Mouse (Mus musculus) limb, embryonic 14.5 days (tissue): ENCODE measurements around the gene Slc39a9. TPM values are rescaled to one million over a fixed set of nuclear protein-coding genes. Genes with fewer than 3 reads are reported as not detected.
A peak's percentile ranks its signal among the peaks of the same experiment; 100 is the strongest.

ENCODE experiments used
- ATAC-seq: fragments of 200-750 bp; cut with Nextera tagmentation; 2 replicates; pipeline ENCODE4 v1.8.0; 2017; ENCODE audit warnings: low read depth, moderate number of reproducible peaks, moderate TSS enrichment; ENCODE audit not compliant: low FRiP score
- DNase-seq: peaks from one replicate; pipeline ENCODE4 v3.0.0-alpha.2; 2015; ENCODE audit warnings: low spot score
- H3K27ac ChIP-seq: fragments of 300-500 bp; sonication (generic); replicated peaks from 2 replicates; pipeline ENCODE4 v1.5.1; 2014; ENCODE audit warnings: low read depth, mild to moderate bottlenecking, low read length, moderate library complexity, mixed read lengths
- H3K27me3 ChIP-seq: fragments of 300-500 bp; sonication (generic); 2 replicates; pipeline ENCODE4 v1.6.1; 2014; ENCODE audit warnings: low read length, mixed read lengths; ENCODE audit not compliant: control insufficient read depth, insufficient read depth
- H3K36me3 ChIP-seq: fragments of 300-500 bp; sonication (generic); 2 replicates; pipeline ENCODE4 v1.6.1; 2014; ENCODE audit warnings: mild to moderate bottlenecking, low read length, moderate library complexity, mixed read lengths; ENCODE audit not compliant: control insufficient read depth, insufficient read depth
- H3K4me1 ChIP-seq: fragments of 300-500 bp; sonication (generic); 2 replicates; pipeline ENCODE4 v1.6.1; 2014; ENCODE audit warnings: antibody characterized with exemption, low read length, mixed read lengths; ENCODE audit not compliant: control insufficient read depth, insufficient read depth
- H3K4me2 ChIP-seq: fragments of 300-500 bp; sonication (generic); replicated peaks from 2 replicates; pipeline ENCODE4 v1.6.1; 2014; ENCODE audit warnings: low read depth, mild to moderate bottlenecking, low read length, moderate library complexity; ENCODE audit not compliant: severe bottlenecking
- H3K4me3 ChIP-seq: fragments of 300-500 bp; sonication (generic); replicated peaks from 2 replicates; pipeline ENCODE4 v1.5.1; 2014; ENCODE audit warnings: low read length
- H3K9ac ChIP-seq: fragments of 300-500 bp; sonication (generic); 2 replicates; pipeline ENCODE4 v1.6.1; 2014; ENCODE audit warnings: mild to moderate bottlenecking, low read depth, low read length, moderate library complexity; ENCODE audit not compliant: severe bottlenecking
- H3K9me3 ChIP-seq: fragments of 300-500 bp; sonication (generic); 2 replicates; pipeline ENCODE4 v1.6.1; 2016; ENCODE audit warnings: low read length; ENCODE audit not compliant: control insufficient read depth
- POLR2A ChIP-seq: fragments of 200-500 bp; IDR thresholded peaks from 2 replicates; pipeline ENCODE4 v1.8.0; 2012; ENCODE audit warnings: inconsistent platforms, mild to moderate bottlenecking, moderate library complexity, borderline replicate concordance; ENCODE audit not compliant: insufficient read depth, insufficient read length; ENCODE audit errors: extremely low read depth
- WGBS: fragments of 180-500 bp; shearing (Covaris S2); extraction: QIAGEN DNeasy Blood & Tissue Kit; methylation state at CpG from one replicate; pipeline ENCODE4 v1.1.7; 2014; 5-methylcytosine and 5-hydroxymethylcytosine counted together
- polyA plus RNA-seq, 2 experiments: library from polyadenylated mRNA; depleted of rRNA in 1 of 2; stranded (reverse) in 1 of 2; unstranded in 1 of 2; fragments of >200 nt; fragmentation: Nextera tagmentation in 1 of 2; extraction: Ambion mirVana in 1 of 2; gene quantifications; 2 replicates each; pipeline versions ENCODE4 v1.2.1 to v1.2.3; 2012 to 2014

Slc39a9 gene
- polyA plus RNA-seq, 2 experiments, result 26.9 to 29.1 TPM

DNA sequence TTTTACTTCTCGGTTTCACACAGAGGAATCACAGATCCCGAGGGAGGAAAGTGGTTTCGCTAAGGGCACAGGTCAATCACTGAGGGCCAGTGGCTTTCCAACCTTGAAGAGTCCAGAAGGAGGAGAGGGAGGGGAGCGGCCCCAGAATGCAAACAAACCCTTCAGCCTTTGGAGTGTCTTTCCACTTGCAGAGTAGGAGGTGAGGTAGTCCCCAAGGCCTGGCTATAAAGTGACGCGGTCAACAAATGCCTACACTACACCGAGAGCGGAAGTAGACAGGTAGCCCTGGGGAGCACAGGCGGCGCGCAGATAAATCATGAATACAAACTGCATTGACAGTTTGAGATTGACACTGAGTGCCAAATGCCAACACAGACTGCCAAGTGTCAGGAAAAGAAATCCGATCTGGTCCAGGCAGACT, 48.0 kb downstream of the Slc39a9 start:
- Histone ChIP-seq H3K4me3 (no peak overlapping the region), H3K27me3 (peaks cover 42% of the 10 kb centered on the region), H3K4me1 (peaks cover 6% of the 10 kb centered on the region; the same call in 1 of the 2 replicates), H3K9me3 (no peaks in the 10 kb centered on the region), H3K9ac (no peak overlapping the region), H3K36me3 (no peaks in the 10 kb centered on the region), H3K27ac (no peak overlapping the region), H3K4me2 (peak overlapping the region; percentile 75; the same call in 1 of the 2 replicates)
- TF ChIP-seq POLR2A, result no peak
- WGBS, result 14% methylated on average over 12 of the region's 12 CpGs
- DNase-seq (no peak), ATAC-seq (no peak)

DNA sequence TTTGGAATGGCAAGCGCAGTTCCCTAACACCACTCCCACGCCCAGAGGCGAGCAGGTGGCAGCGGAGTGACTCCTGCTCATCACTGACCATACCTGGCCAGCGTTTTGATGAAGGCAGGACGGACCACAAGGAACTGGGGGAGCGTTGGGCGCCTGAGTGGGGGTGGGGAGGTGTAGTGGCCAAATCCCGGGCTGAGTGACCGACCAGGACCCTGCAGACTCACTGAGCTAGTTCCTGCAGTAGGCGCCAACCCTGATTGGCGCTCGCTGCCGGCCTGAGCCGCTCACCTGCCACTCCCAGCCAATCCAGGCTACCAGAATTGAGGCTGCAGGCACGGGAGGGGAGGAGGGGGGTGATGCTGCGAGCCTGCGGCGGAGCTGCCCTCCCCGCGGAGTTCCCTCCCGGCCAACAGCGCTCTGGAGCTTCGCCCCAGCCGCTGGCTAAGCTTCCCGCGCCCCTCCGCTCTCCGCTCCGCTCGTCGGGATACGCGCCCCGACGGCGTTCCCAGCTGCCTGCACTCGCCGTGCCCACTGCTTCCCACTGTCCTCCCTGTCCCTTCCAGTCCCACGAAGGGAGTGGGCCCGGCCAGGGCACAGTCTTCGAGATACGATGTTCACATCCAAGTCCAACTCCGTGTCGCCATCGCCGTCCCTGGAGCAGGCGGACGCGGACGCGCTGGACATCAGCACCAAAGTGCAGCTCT, 48.7 kb downstream of the Slc39a9 start, which contains the start of gene Plekhd1:
TSS of gene Plekhd1 (plus strand) at position 323 of the 704 bp plus-strand sequence.
- Histone ChIP-seq H3K27ac (no peak within 1 kb of the TSS), H3K4me2 (peak within 1 kb of the TSS; percentile 75), H3K36me3 (no peaks in the 10 kb centered on the region), H3K27me3 (peaks cover 42% of the 10 kb centered on the region), H3K4me3 (peak within 1 kb of the TSS; percentile 39), H3K9me3 (no peaks in the 10 kb centered on the region), H3K4me1 (peaks cover 6% of the 10 kb centered on the region; the same call in 1 of the 2 replicates), H3K9ac (peak within 1 kb of the TSS; percentile 40)
- ATAC-seq, result peak; percentile 68
- DNase-seq, result peak; percentile 24
- WGBS, result 1% methylated on average over 47 of the region's 52 CpGs
- TF ChIP-seq POLR2A, result no peak

DNA sequence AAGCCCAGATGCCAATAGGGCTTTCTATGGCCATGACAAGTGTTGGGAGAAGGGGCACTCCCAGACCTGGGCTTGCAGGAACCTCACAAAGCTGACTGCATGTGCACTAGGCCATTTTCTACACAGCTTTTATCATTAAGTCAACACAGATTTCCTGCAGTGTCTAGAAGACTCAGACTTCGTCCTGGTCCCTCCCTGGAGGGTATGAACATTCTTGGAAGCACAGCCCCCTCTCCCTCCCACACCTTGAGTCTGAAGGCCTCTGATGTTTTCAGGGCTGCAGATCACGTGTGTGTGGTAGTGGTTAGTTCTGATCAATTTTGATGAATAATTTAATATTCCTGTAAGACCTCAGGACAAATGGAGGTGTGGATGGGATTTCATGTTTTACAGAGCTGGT, 50.0 kb downstream of the Slc39a9 start:
- Histone ChIP-seq H3K9me3 (no peaks in the 10 kb centered on the region), H3K36me3 (no peaks in the 10 kb centered on the region), H3K4me3 (no peak overlapping the region), H3K9ac (no peak overlapping the region), H3K27ac (no peak overlapping the region), H3K4me1 (peaks cover 6% of the 10 kb centered on the region; the same call in 1 of the 2 replicates), H3K4me2 (no peak overlapping the region), H3K27me3 (peaks cover 42% of the 10 kb centered on the region)
- no peak for DNase-seq
- ATAC-seq, result no peak
- 25% methylated on average over 2 of the region's 2 CpGs for WGBS
- TF ChIP-seq POLR2A, result no peak

DNA sequence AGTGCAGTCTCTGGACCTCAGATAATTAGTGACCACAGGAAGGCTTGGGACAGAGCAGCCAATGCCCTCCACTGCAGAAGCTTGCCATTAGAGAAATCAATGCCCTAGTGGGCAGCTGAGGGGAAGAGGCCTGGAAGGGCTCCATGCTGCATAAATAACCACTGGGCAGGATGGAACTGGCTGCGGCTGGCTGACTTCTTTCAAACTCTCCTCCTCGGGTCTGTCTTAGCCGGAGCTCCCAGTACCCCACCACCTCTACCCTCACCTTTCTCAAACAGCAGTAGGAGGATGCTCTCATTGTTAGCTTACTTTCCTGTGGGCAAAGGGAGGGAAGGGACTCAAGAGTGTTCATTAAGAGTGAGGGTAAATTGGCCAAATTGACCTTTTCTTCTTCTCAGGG, 51.3 kb downstream of the Slc39a9 start:
- Histone ChIP-seq H3K4me3 (no peak overlapping the region), H3K9ac (no peak overlapping the region), H3K36me3 (no peaks in the 10 kb centered on the region), H3K27me3 (peaks cover 42% of the 10 kb centered on the region), H3K4me2 (no peak overlapping the region), H3K27ac (no peak overlapping the region), H3K9me3 (no peaks in the 10 kb centered on the region), H3K4me1 (peaks cover 6% of the 10 kb centered on the region; the same call in 1 of the 2 replicates)
- whole genome bisulfite sequencing, result 67% methylated on average over 3 of the region's 3 CpGs
- ATAC-seq (no peak), DNase-seq (no peak)
- no peak for TF ChIP-seq POLR2A

DNA sequence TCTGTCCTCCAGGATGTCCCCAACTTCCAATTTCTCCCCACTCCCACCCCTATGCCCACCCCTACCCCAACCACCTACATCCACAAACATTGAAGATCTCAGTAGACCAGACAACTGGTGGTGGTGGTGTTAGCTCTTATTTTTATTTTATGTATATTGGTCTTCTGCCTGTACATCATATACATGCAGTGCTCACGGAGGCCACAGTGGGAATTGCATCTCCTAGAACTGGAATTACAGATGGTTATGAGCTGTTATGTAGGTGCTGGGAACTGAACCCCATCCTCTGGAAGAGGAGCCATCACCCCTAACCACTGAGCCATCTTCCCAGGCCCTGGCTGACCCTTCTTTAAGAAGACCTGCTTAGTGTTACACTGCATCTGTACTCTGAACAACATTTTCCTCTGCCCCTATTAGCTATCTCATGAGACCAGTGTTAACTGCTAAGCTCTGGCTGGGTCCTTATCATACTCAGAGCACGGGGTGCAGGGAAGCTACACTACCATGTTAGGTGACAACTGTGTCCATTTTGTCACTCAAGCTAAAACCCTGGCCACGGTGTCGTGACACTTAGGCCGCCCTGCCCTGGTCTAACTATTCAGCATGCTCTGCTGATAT, 55.0 kb downstream of the Slc39a9 start:
- Histone ChIP-seq H3K9me3 (no peaks in the 10 kb centered on the region), H3K4me3 (no peak overlapping the region), H3K4me2 (no peak overlapping the region), H3K27ac (no peak overlapping the region), H3K9ac (no peak overlapping the region), H3K27me3 (peaks cover 10% of the 10 kb centered on the region), H3K36me3 (no peaks in the 10 kb centered on the region), H3K4me1 (no peaks in the 10 kb centered on the region)
- ATAC-seq, result no peak
- 81% methylated on average over 5 of the region's 5 CpGs for WGBS
- DNase-seq, result no peak
- TF ChIP-seq POLR2A, result no peak
